Mouse (Mus musculus): ENCODE data around the gene Gtpbp1. TPM values are rescaled to one million over a fixed set of nuclear protein-coding genes. Genes with fewer than 3 reads are reported as not detected.

Gtpbp1 gene
- polyA plus RNA-seq, 1 experiment: 35.3 TPM

GRCm38 (mm10) chr15:79691023-79691508 lies 421 bp downstream of the Gtpbp1 start:
- Histone ChIP-seq H3K4me1 (ENCODE audit: control insufficient read depth, insufficient read depth, low read length) (peaks cover 25% of the 10 kb centered on the region), H3K27ac (ENCODE audit: insufficient read depth, low read depth, low read length) (no peak overlapping the region; the same call in 1 of the 2 replicates), H3K27me3 (replicated peaks; ENCODE audit: control insufficient read depth, insufficient read depth, low read length) (no peaks in the 10 kb centered on the region), H3K36me3 (ENCODE audit: control insufficient read depth, insufficient read depth, low read length) (no peaks in the 10 kb centered on the region), H3K4me3 (ENCODE audit: insufficient read depth, low read depth, low read length) (peak overlapping the region; percentile 83)
- DNase-seq: no peak
- WGBS: 1% methylated on average over 52 of the region's 53 CpGs
- TF ChIP-seq CTCF (conservative IDR thresholded peaks at IDR 0.05; ENCODE audit: insufficient read depth, insufficient read length, low read depth, low read length) (no peak), POLR2A (IDR thresholded peaks at IDR 0.05; ENCODE audit: low read depth, low read length) (no peak)

DNA sequence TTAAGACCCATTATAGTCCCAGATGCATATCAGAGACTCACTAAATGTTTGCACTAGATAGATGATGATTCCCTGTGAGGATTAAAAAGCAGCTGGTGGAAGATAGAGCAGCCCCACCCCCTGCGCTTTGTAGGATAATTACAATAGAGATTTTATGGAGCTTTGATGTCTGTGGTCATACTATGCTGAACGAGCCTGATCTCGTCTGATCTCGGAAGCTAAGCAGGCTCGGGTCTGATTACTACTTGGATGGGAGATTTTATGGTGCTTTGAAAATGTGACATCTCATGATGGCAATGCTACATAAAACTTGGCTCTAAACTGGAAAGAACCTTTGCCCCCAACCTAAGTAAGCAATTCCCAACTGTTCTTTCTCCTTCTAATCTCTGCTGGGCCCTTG lies 1.7 kb downstream of the Gtpbp1 start:
- H3K27ac ChIP-seq (ENCODE audit: insufficient read depth, low read depth, low read length): no peak overlapping the region
- no peak for DNase-seq
- H3K4me3 ChIP-seq (ENCODE audit: insufficient read depth, low read depth, low read length): no peak overlapping the region
- no peaks in the 10 kb centered on the region for H3K36me3 ChIP-seq (ENCODE audit: control insufficient read depth, insufficient read depth, low read length)
- H3K4me1 ChIP-seq (ENCODE audit: control insufficient read depth, insufficient read depth, low read length): peaks cover 28% of the 10 kb centered on the region
- 84% methylated on average over 5 of the region's 5 CpGs for WGBS
- no peak for TF ChIP-seq CTCF (conservative IDR thresholded peaks at IDR 0.05; ENCODE audit: insufficient read depth, insufficient read length, low read depth, low read length)
- no peak for TF ChIP-seq POLR2A (IDR thresholded peaks at IDR 0.05; ENCODE audit: low read depth, low read length)
- no peaks in the 10 kb centered on the region for H3K27me3 ChIP-seq (replicated peaks; ENCODE audit: control insufficient read depth, insufficient read depth, low read length)

GRCm38 (mm10) chr15:79693740-79694139 lies 3.1 kb downstream of the Gtpbp1 start:
- 69% methylated on average over 11 of the region's 11 CpGs for WGBS
- H3K27ac ChIP-seq (ENCODE audit: insufficient read depth, low read depth, low read length): no peak overlapping the region
- no peaks in the 10 kb centered on the region for H3K27me3 ChIP-seq (replicated peaks; ENCODE audit: control insufficient read depth, insufficient read depth, low read length)
- no peak for DNase-seq
- TF ChIP-seq POLR2A (IDR thresholded peaks at IDR 0.05; ENCODE audit: low read depth, low read length) (no peak), CTCF (conservative IDR thresholded peaks at IDR 0.05; ENCODE audit: insufficient read depth, insufficient read length, low read depth, low read length) (no peak)
- H3K4me1 ChIP-seq (ENCODE audit: control insufficient read depth, insufficient read depth, low read length): peaks cover 28% of the 10 kb centered on the region
- H3K36me3 ChIP-seq (ENCODE audit: control insufficient read depth, insufficient read depth, low read length): no peaks in the 10 kb centered on the region
- H3K4me3 ChIP-seq (ENCODE audit: insufficient read depth, low read depth, low read length): no peak overlapping the region

- no peak for TF ChIP-seq CTCF (conservative IDR thresholded peaks at IDR 0.05; ENCODE audit: insufficient read depth, insufficient read length, low read depth, low read length)
- no peak for TF ChIP-seq POLR2A (IDR thresholded peaks at IDR 0.05; ENCODE audit: low read depth, low read length)
- H3K36me3 ChIP-seq (ENCODE audit: control insufficient read depth, insufficient read depth, low read length): no peaks in the 10 kb centered on the region
- H3K27ac ChIP-seq (ENCODE audit: insufficient read depth, low read depth, low read length): no peak overlapping the region
- DNase-seq: no peak
- WGBS: 85% methylated on average over 4 of the region's 4 CpGs
- no peak overlapping the region for H3K4me3 ChIP-seq (ENCODE audit: insufficient read depth, low read depth, low read length)
- peaks cover 28% of the 10 kb centered on the region for H3K4me1 ChIP-seq (ENCODE audit: control insufficient read depth, insufficient read depth, low read length)
- no peaks in the 10 kb centered on the region for H3K27me3 ChIP-seq (replicated peaks; ENCODE audit: control insufficient read depth, insufficient read depth, low read length)
Measured at GRCm38 (mm10) chr15:79694512-79694911, 3.9 kb downstream of the Gtpbp1 start.

GRCm38 (mm10) chr15:79695516-79695915 lies 4.9 kb downstream of the Gtpbp1 start:
- no peak for DNase-seq
- Histone ChIP-seq H3K36me3 (ENCODE audit: control insufficient read depth, insufficient read depth, low read length) (no peaks in the 10 kb centered on the region), H3K27ac (ENCODE audit: insufficient read depth, low read depth, low read length) (no peak overlapping the region), H3K4me1 (ENCODE audit: control insufficient read depth, insufficient read depth, low read length) (peaks cover 25% of the 10 kb centered on the region), H3K27me3 (replicated peaks; ENCODE audit: control insufficient read depth, insufficient read depth, low read length) (no peaks in the 10 kb centered on the region), H3K4me3 (ENCODE audit: insufficient read depth, low read depth, low read length) (no peak overlapping the region)
- TF ChIP-seq POLR2A (IDR thresholded peaks at IDR 0.05; ENCODE audit: low read depth, low read length) (no peak), CTCF (conservative IDR thresholded peaks at IDR 0.05; ENCODE audit: insufficient read depth, insufficient read length, low read depth, low read length) (no peak)
- 77% methylated on average over 3 of the region's 3 CpGs for WGBS

- H3K4me3 ChIP-seq (ENCODE audit: insufficient read depth, low read depth, low read length): no peak overlapping the region
- peak overlapping the region; percentile 17; the same call in 1 of the 2 replicates for H3K27ac ChIP-seq (ENCODE audit: insufficient read depth, low read depth, low read length)
- TF ChIP-seq POLR2A (IDR thresholded peaks at IDR 0.05; ENCODE audit: low read depth, low read length) (no peak), CTCF (conservative IDR thresholded peaks at IDR 0.05; ENCODE audit: insufficient read depth, insufficient read length, low read depth, low read length) (no peak)
- no peaks in the 10 kb centered on the region for H3K36me3 ChIP-seq (ENCODE audit: control insufficient read depth, insufficient read depth, low read length)
- no peaks in the 10 kb centered on the region for H3K27me3 ChIP-seq (replicated peaks; ENCODE audit: control insufficient read depth, insufficient read depth, low read length)
- H3K4me1 ChIP-seq (ENCODE audit: control insufficient read depth, insufficient read depth, low read length): peaks cover 22% of the 10 kb centered on the region
- 52% methylated on average over 2 of the region's 2 CpGs for WGBS
- DNase-seq: peak; percentile 66
Measured at GRCm38 (mm10) chr15:79696508-79696907, 5.9 kb downstream of the Gtpbp1 start.

DNA sequence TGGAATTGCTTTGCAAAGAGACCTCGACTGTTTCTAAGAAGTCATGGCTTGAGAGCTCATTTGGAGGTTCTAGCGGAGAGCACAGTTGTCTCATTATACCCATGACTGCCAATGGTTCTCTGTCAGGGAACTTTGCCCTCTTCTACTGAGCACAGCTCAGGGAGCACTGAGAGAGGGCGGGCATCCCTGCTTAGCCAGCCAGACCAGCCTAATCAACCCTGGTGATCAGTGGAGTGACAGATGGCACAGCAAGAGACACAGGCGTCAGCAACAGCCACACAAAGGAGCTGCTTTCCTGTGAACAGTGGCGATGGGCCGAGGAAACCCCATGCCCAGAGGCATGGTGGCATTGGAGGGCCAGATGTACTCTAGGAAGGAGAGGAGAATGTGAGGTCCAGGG lies 6.4 kb downstream of the Gtpbp1 start:
- TF ChIP-seq POLR2A (IDR thresholded peaks at IDR 0.05; ENCODE audit: low read depth, low read length) (no peak), CTCF (conservative IDR thresholded peaks at IDR 0.05; ENCODE audit: insufficient read depth, insufficient read length, low read depth, low read length) (no peak)
- peaks cover 17% of the 10 kb centered on the region for H3K4me1 ChIP-seq (ENCODE audit: control insufficient read depth, insufficient read depth, low read length)
- no peaks in the 10 kb centered on the region for H3K27me3 ChIP-seq (replicated peaks; ENCODE audit: control insufficient read depth, insufficient read depth, low read length)
- peak overlapping the region; percentile 17; the same call in 1 of the 2 replicates for H3K27ac ChIP-seq (ENCODE audit: insufficient read depth, low read depth, low read length)
- DNase-seq: peak; percentile 83
- H3K4me3 ChIP-seq (ENCODE audit: insufficient read depth, low read depth, low read length): no peak overlapping the region
- 53% methylated on average over 6 of the region's 6 CpGs for WGBS
- no peaks in the 10 kb centered on the region for H3K36me3 ChIP-seq (ENCODE audit: control insufficient read depth, insufficient read depth, low read length)
